Mouse (Mus musculus): ENCODE results near the gene Iqgap3.

GRCm38 (mm10) chr3:88057902-88058696 lies 23.7 kb upstream of the Iqgap3 start, which contains the start of gene Naxe:
- TF ChIP-seq CTCF (IDR thresholded peaks at IDR 0.05; ENCODE audit: low read depth, low read length) (no peak), POLR2A (IDR thresholded peaks at IDR 0.05; ENCODE audit: borderline replicate concordance, low read depth, low read length) (no peak)

All from bone marrow macrophage, adult 2 months (primary cell).